In genomic region chr7:125741271-125741703, GRCm38 (mm10) we compare ENCODE assay signal across 15 mouse cellular contexts. TPM values are rescaled to one million over a fixed set of nuclear protein-coding genes. Genes with fewer than 3 reads are reported as not detected.
DNase-seq lines count a peak whose midpoint lies in the region; ATAC-seq lines count a peak whose summit lies in the region.
"Had no signal": no experiment of that assay in that cellular context is flagged by ENCODE, and none has a peak within 500 bp of the region (broad histone marks: within the 10 kb centered on the region; RNA-seq: fewer than 3 reads in every experiment).

No protein-coding gene starts in this region.

- H3K4me1 ChIP-seq in heart, embryonic 10.5 days = peaks cover 31% of the 10 kb centered on the region
- no peaks in the 10 kb centered on the region for H3K4me1 ChIP-seq in lung, embryonic 15.5 days
- H3K4me1 ChIP-seq: embryonic facial prominence, embryonic 13.5 days; neural tube, embryonic 15.5 days had no signal

- no peak overlapping the region for H3K4me2 ChIP-seq in lung, embryonic 15.5 days
- H3K4me2 ChIP-seq: embryonic facial prominence, embryonic 13.5 days; neural tube, embryonic 15.5 days had no signal

- H3K9me3 ChIP-seq in heart, embryonic 10.5 days = no peaks in the 10 kb centered on the region
- no peaks in the 10 kb centered on the region for H3K9me3 ChIP-seq in lung, embryonic 15.5 days
- H3K9me3 ChIP-seq: embryonic facial prominence, embryonic 13.5 days; neural tube, embryonic 15.5 days had no signal

- peak overlapping the region; percentile 17; the same call in 1 of the 2 replicates for H3K27ac ChIP-seq in heart, embryonic 10.5 days
- no peak overlapping the region; the same call in 1 of the 2 replicates for H3K27ac ChIP-seq in lung, embryonic 15.5 days
- H3K27ac ChIP-seq: embryonic facial prominence, embryonic 13.5 days; hindbrain, postnatal 0 days; layer of hippocampus, adult 2 months; macrophage; neural tube, embryonic 15.5 days had no signal

- no peak overlapping the region for H3K9ac ChIP-seq in lung, embryonic 15.5 days
- H3K9ac ChIP-seq: embryonic facial prominence, embryonic 13.5 days; neural tube, embryonic 15.5 days had no signal

- 36% methylated on average over 1 of the region's 1 CpGs for WGBS in heart, embryonic 10.5 days
- 23% methylated on average over 1 of the region's 1 CpGs for WGBS in lung, embryonic 15.5 days

- no peaks in the 10 kb centered on the region for H3K36me3 ChIP-seq in heart, embryonic 10.5 days
- no peaks in the 10 kb centered on the region for H3K36me3 ChIP-seq in lung, embryonic 15.5 days
- H3K36me3 ChIP-seq: embryonic facial prominence, embryonic 13.5 days; neural tube, embryonic 15.5 days had no signal

- no peak for DNase-seq in heart, embryonic 10.5 days (ENCODE audit: low spot score)
- no peak for DNase-seq in heart, adult 8-10 months (ENCODE audit: low spot score)
- peak; percentile 31 for DNase-seq in ovary, postnatal 36 days (ENCODE audit: low spot score)
- no peak for DNase-seq in ovary, postnatal 14 days (ENCODE audit: low spot score)
- DNase-seq in thymus, postnatal 14 days = no peak
- DNase-seq: cerebellum, adult 11 months; right cerebral cortex, postnatal 4 days had no signal

- peak; percentile 79 for ATAC-seq in lung, embryonic 15.5 days (ENCODE audit: borderline replicate concordance, extremely low read depth, low FRiP score, low TSS enrichment)
- ATAC-seq in megakaryocyte progenitor cell, adult 5-6 weeks (replicated peaks; ENCODE audit: poor library complexity) = no peak
- ATAC-seq: hindbrain, postnatal 0 days; midbrain, embryonic 16.5 days had no signal

- H3K27me3 ChIP-seq in heart, embryonic 10.5 days (ENCODE audit: insufficient read depth, poor library complexity, severe bottlenecking) = no peaks in the 10 kb centered on the region
- no peaks in the 10 kb centered on the region for H3K27me3 ChIP-seq in lung, embryonic 15.5 days
- H3K27me3 ChIP-seq: embryonic facial prominence, embryonic 13.5 days; neural tube, embryonic 15.5 days had no signal

- no peak overlapping the region for H3K4me3 ChIP-seq in heart, embryonic 10.5 days
- no peak overlapping the region for H3K4me3 ChIP-seq in lung, embryonic 15.5 days
- H3K4me3 ChIP-seq: embryonic facial prominence, embryonic 13.5 days; layer of hippocampus, adult 2 months; neural tube, embryonic 15.5 days had no signal

RNA-seq across cellular contexts. Expression of gene D430042O09Rik, which starts 33.6 kb away (rescaled TPM):
- polyA plus RNA-seq in heart, embryonic 10.5 days (2016; fragmentation: Nextera tagmentation; extraction: Ambion mirVana) = 9.2 and 11.1 TPM in 2 replicates
- 10 to 100 TPM in 1 of 4 experiments, 1 to 10 TPM in 3; 8.9 to 12.0 (median 9.4) TPM for total RNA-seq in heart, adult 8-10 months (2022)
- 7.5 and 8.0 TPM in 2 replicates for polyA plus RNA-seq in lung, embryonic 15.5 days (2015; fragmentation: Nextera tagmentation; extraction: Ambion mirVana)
- 6.1 and 8.0 TPM in 2 replicates for total RNA-seq in megakaryocyte progenitor cell, adult 5-6 weeks (2015)
- total RNA-seq in megakaryocyte progenitor cell, adult 5-6 weeks (2017) = 7.2 and 7.9 TPM in 2 replicates

RNA-seq across cellular contexts. Expression of gene Gtf3c1, which starts 33.7 kb away (rescaled TPM):
- polyA plus RNA-seq in heart, embryonic 10.5 days (2016; fragmentation: Nextera tagmentation; extraction: Ambion mirVana) = 36.2 and 43.6 TPM in 2 replicates
- total RNA-seq in heart, adult 8-10 months (2022) = 10 to 100 TPM; 49.7 to 57.7 (median 54.7) TPM
- polyA plus RNA-seq in lung, embryonic 15.5 days (2015; fragmentation: Nextera tagmentation; extraction: Ambion mirVana) = 27.7 and 29.5 TPM in 2 replicates
- 18.3 and 21.8 TPM in 2 replicates for total RNA-seq in megakaryocyte progenitor cell, adult 5-6 weeks (2015)
- total RNA-seq in megakaryocyte progenitor cell, adult 5-6 weeks (2017) = 33.6 and 34.8 TPM in 2 replicates
